Mouse (Mus musculus): Measurements from ENCODE around the gene Nwd2.

Nwd2 gene

DNA sequence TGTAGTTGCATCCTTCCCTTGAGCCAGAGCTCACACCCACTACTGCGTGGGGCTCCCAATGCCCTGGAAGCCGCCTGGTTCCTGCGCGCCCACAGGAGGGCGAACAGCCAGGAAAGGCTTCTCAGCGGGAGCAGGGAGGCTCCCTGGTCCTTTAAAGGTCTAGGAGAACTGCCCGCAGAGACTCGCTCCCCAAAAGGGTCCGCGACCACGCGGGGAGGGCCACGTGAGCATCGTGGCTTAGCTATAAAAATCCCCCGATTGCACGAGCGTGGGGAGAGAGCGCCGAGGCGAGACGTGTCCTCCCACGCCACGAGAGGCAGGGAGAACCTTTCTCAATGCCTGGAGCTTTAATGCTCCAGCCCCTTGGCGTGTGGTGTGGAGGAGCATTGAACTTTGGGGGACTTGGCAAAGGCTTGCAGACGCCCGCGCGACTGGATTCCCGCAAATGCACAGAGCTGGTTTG is at the start of gene Nwd2:
Gene Nwd2, plus strand, starts transcription at position 33 of the 463 bp plus-strand sequence.
- no peak for DNase-seq

DNA sequence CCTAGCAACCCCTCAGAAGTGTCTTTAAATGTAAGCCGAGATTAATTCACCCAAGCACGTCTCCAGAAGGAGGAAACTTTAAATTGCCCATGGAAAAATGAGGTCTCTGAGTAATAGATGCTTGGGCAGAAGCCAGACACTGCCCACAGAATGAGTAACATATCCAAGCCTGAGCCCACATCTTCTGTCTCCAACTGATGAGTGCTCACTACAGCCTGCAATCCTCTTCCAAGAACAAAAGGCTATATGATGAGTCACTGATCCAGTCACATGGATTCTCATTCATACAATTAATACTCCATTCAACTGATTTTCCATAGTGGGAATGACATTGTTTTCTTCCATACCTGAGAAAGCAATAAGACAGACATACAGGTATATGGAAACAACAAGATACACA is 41.5 kb upstream of the Nwd2 start:
- no peak for DNase-seq

DNA sequence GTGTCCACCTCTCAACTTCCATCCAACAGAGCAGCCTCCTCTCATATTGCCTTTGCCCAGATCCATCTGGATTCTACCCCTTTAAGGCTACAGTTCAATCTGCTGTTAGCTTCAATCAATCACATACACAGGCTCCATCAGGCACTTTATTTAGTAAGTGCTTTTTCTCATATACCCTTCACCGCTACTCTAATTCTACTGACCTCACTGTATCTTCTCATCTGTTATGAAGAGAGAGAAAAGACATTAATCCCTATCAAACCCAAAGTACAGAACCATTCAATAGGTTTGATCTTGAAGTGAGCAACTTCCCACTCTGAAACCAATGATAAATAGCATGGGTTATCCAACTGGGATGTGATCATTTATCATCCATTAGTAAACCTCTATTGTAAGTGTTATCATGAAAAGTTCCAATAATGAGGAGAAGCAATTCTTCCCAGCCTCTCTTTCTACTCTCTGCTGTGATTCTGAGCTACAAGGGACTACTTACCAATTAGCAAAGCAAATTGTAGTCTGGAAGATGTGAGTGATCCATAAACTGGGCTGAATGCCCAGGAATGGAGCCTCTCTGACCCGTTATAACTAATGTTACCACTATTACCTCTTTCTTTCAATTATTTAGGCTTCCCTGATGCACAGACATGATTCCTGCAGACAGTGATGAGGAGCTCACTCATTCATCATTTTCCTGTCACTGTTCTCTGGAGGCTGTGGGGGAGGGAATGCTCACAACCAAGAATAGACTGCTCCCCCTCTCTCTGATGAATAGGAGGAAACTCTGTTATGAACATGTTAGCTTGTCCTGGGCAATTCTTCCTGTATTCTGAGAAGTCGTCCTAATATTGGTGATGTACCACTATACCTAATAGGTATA is 31.9 kb upstream of the Nwd2 start:
- DNase-seq, result no peak

DNA sequence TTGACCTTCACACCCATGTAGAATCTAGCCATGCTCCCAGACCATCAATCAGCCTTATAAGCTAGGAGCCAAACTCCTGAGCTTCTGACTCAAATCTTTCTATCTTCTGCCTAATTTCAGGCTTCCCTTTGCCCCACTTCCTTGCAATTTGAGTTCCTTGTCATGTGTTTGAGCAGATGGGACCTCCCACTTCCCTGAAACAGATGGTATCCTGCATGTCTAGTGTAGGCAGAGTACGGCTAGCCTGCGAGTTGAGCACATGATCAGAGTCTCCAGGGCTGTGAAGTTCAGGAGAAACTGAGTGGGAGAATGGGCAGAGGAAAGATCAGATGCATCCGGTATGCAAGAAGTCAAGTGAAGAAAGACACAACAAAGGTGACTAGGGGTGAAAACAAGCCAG is 24.8 kb upstream of the Nwd2 start:
- DNase-seq, result no peak

GRCm38 (mm10) chr5:63627832-63628530 is 20.9 kb upstream of the Nwd2 start:
- DNase-seq, result no peak

DNA sequence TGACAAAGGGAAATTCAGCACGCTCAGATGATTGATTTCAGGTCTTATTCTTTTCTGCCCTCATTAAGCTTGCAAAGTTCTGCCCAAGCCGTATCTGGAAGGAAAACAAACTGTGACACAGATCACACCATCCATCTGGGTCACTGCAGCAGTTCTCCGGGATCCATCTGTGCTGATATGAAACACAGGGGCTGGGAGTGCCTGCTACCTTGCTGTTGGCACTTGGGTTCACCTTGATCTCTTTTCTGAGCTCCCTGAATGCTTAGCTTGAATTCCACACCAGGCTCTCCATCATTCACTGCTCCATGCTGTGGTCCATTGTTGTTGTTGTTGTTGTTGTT is 20.4 kb upstream of the Nwd2 start:
- no peak for DNase-seq

GRCm38 (mm10) chr5:63634636-63635035 is 14.3 kb upstream of the Nwd2 start:
- DNase-seq, result no peak

GRCm38 (mm10) chr5:63648187-63648586 is 715 bp upstream of the Nwd2 start:
- DNase-seq, result no peak

- DNase-seq, result no peak
Observed at GRCm38 (mm10) chr5:63649533-63650464, 897 bp downstream of the Nwd2 start.

DNA sequence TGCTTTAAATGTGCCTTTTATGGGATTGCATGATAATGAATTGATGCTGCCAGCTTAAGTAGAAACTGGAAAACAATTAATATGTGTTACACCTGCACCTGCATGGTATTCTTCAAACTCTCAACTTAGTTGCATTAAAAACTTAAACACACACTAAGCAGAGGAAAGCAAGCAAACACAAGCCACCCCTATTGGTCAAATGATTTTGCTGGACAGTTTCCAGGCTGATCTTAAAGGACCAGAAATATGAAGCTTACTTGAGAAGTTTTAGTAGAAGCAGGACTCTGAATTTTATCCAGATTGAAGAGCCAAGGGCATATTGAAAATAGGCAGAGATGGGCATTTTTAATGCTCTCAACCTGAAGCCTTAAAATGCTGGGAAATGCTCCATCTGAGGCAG is 2.9 kb downstream of the Nwd2 start:
- no peak for DNase-seq

GRCm38 (mm10) chr5:63652705-63653104 is 3.8 kb downstream of the Nwd2 start:
- DNase-seq, result no peak

DNA sequence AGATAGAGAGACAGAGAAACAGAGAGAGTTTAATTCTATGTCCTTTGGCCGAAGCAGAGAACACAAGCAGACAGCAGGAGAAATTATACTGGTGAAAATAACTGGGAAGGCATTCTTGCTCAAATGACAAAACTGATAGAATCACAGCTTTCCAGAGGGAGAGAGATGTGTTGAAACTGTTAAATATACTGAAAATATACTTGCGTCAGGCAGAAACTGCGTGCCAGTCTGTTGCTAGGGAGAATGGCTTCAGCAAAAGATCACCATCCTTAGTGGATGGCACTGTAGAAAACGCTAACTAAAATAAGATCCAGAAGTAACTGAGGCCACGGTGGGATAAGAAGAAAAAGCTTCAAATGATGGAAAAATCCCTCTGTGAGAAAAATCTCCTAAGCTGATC is 18.0 kb downstream of the Nwd2 start:
- no peak for DNase-seq

DNA sequence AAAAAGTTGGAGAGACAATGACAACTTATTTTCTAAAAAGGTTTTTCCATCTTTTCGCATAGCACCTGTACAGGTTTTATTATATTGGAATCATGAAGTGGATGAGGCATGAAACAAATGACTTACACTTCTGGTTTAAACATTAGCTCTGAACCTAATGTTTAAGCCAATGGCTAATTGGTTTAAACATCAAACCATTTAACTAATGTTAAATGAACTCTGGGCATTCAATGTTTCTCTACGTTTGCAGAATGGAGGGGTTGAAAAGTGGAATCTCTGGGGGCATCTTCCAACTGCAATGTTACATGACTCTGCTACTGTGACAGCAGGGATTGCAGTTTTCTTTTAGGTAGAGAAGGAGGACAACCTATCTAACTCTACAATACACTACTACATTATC is 27.0 kb downstream of the Nwd2 start:
- DNase-seq, result no peak

- no peak for DNase-seq
Observed at GRCm38 (mm10) chr5:63689084-63689483, 40.2 kb downstream of the Nwd2 start.

GRCm38 (mm10) chr5:63696784-63697183 is 47.9 kb downstream of the Nwd2 start:
- DNase-seq, result no peak

DNA sequence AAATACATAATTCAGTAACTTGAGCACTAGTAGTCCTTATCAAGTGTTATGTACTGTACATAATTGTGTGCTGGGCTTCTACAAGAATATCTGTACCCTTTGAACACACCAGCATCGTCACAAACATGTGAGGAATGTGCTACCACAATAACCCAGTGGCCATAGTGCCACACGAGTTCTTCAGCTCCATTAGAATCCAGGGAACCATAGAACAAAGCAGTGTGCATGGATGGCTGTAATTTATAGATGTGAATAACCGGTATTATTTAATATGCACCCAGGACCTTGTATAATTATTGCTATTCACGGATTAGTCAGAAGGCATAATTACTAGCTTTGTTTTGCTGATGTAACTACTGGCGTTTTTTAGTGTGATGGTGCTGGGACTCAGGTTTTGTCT is 48.3 kb downstream of the Nwd2 start:
- DNase-seq, result no peak

DNA sequence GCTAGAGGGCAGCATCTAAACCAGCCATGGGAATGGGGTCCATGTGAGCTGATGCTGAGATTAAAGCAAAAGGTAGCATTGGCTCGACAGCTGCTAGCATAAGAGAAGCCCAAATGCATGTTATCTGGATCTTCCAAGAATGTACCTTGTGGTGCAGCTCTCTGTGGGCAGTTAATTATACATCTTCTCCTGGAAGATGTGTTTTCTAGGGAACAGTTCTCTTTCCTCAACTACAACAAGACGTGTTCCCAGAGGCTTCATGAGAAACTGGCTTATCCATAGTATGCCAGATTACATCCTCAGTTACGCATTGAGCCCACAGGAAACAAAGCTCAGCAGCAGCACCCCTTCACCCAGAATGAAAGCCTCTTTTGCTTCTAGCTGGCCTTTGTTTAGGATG is 80.1 kb downstream of the Nwd2 start:
- DNase-seq, result no peak

- DNase-seq, result no peak
Observed at GRCm38 (mm10) chr5:63735521-63735920, 86.6 kb downstream of the Nwd2 start.

GRCm38 (mm10) chr5:63743426-63743825 is 94.5 kb downstream of the Nwd2 start:
- no peak for DNase-seq

DNA sequence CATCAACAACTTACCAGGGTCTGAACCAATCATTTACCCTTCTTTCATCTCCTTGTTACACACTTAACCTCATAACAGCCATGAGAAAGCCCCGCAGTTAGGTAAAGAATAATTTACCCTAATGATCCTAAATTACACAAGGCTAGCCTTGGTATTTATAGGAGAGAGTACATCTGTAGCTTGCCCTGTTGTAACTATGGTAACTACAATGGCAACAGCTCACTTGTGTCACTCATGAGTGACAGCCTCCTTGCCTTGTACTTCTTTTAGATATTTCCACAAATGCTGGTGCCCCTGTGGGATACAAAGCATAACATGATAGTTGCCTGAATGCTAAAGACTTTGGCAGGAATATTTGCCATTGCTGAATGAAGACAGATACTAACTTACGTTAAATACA is 99.4 kb downstream of the Nwd2 start:
- DNase-seq, result no peak

GRCm38 (mm10) chr5:63748759-63749158 is 99.9 kb downstream of the Nwd2 start:
- DNase-seq, result no peak

DNA sequence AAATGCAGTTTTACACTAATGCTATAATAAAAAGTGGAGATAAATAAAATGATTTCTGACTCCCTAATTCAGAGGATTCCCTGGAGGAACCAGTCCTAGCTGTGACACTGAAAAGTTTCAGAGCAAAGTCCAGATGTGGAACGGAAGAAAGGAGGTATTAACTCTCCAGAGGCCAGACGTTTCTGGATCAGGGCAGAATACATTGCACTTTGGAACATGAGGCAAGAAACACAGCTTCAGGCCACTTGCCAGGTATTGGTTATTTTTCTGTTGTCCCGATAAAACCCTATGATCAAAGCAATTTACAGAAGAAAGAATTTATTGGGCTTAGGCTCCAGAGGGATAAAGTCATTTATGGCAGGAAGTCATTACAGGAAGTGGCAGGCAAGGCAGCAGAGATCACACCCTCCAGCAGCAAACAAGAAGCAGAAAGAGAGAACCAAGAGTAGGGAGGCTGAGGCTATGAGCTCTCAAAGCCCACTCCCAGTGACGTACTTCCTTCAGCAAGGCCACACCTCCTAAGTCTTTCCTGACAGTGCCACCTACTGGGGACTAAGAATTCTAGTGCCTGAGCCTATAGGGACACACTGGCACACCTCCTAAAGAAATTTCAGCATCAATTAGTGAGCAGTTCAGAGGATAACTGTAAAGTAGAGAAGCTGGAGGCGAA is 106.3 kb downstream of the Nwd2 start:
- peak; percentile 8 for DNase-seq

GRCm38 (mm10) chr5:63755938-63756337 is 107.0 kb downstream of the Nwd2 start:
- DNase-seq, result no peak
